Mouse (Mus musculus) small intestine, adult 2 months (tissue): Measurements from ENCODE around the gene Hsd17b7.

Source experiments
- CTCF ChIP-seq: fragments of 200-500 bp; IDR thresholded peaks from 2 replicates; pipeline ENCODE4 v1.5.1; 2012; ENCODE audit warnings: low read depth, mild to moderate bottlenecking, control low read depth, inconsistent platforms, low read length, moderate library complexity, mixed read lengths; ENCODE audit not compliant: insufficient replicate concordance, insufficient read length; ENCODE audit errors: extremely low read depth
- POLR2A ChIP-seq: fragments of 200-500 bp; IDR thresholded peaks from 2 replicates; pipeline ENCODE4 v1.6.1; 2012; ENCODE audit warnings: low read depth, mild to moderate bottlenecking, control low read depth, inconsistent platforms, low read length, moderate library complexity

DNA sequence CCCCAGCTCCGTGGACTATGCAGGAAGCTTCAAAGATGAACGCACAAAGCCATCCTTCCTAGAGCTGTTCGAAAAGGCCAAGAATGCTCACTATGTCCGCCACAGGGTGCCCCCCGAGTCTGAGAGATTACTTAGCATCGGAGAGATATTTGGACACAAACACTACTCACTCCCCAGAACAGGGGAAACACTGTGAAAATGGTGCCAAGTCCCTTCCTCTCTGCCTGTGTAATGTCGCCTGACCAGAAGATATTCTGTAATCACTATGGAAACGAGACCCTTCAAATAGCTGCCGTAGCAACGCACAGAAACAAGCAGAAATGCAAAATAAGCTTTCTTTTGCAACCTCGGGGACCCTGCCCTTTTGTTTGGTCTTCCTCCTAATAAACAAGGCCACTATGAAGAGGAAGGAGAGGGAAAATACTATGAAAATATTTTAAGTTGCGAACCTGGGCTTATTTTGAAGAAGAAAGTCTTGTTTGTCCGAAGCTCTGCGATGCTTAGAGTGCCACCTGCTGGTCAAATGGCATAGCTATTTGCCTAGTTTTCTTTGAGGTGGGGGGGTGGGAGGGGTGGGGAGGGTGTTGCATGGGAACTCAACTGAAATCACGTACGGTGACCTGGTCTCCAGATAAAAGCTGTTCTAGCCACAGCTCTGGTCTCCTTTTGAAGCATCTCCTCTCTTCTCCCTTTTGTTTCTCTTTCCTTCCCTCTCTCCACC is 34.9 kb downstream of the Hsd17b7 start:
- TF ChIP-seq CTCF, result peak; percentile 66; the same call in 1 of the 2 replicates
- TF ChIP-seq POLR2A, result no peak
